Mouse (Mus musculus) cerebellum, adult 2 months (tissue): ENCODE results near the gene Ppa2.

Experiments used
- CTCF ChIP-seq: fragments of 200-500 bp; IDR thresholded peaks from 2 replicates; pipeline ENCODE4 v1.5.1; 2011; ENCODE audit warnings: low read depth, mild to moderate bottlenecking, control low read depth, low read length, moderate library complexity, borderline replicate concordance; ENCODE audit not compliant: insufficient read depth
- POLR2A ChIP-seq: fragments of 200-500 bp; IDR thresholded peaks from 2 replicates; pipeline ENCODE4 v1.6.1; 2011; ENCODE audit warnings: low read length, control low read depth, borderline replicate concordance; ENCODE audit not compliant: insufficient read depth

- TF ChIP-seq POLR2A (no peak), CTCF (no peak)
Measured at GRCm38 (mm10) chr3:133320313-133320712, 10.4 kb downstream of the Ppa2 start.
